Mouse (Mus musculus) small intestine, adult 10 weeks (tissue): Measurements from ENCODE around the gene Slc36a4. TPM values are rescaled to one million over a fixed set of nuclear protein-coding genes. Genes with fewer than 3 reads are reported as not detected.

Experiments used
- polyA plus RNA-seq: library from polyadenylated mRNA; stranded (reverse); fragments of 350-450 nt; fragmentation: Illumina TruSeq; extraction: RNeasy Lipid Tissue Mini Kit (QIAGEN cat#74804); gene quantifications from one replicate; pipeline ENCODE4 v1.2.3, GENCODE M21; 2014; ENCODE audit warnings: low replicate concordance

The Slc36a4 gene
- polyA plus RNA-seq, result 3.9 TPM

DNA sequence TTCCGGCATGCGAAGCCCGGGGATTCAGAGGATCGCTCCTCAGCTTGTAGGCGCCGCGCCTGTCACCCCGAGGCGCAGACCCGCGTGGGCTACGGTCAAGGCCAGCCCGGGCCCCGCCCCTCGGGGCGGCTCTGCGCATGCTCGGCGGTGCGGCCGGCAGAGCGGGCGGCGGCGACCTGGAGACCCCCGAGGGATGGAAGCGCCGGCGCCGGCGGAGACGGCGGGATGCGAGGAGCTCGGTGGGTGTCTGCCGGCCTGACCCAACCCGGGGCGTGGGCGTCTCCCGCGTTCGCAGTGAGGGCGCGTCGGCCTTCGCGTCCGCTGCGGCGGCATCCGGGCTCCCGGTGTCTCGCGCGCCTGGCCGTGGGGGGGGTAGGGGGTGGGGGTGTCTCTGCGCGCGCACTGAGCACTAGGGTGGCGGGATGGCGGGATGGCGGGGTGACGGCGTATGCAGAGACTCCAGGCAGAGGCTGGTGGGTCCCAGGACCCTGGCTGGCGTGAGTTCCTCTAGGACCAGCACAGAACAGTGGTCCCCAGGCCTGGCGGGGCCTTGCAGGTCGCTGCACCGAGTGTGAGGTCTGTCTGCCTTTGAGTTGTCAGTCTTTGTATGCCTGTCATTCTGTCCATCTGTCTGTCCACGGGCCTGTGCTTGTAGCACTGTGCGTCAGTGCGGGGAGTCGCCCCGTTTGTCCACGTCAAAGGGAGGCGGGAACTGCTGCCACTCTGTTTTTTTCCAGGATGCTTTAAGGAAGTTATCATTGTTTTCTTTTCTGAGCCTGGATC lies at the start of gene Slc36a4:
Slc36a4 (plus strand) TSS at position 140 of the 783 bp plus-strand sequence.

Other genes starting within 250 kb of the Slc36a4 start
- gene Smco4, start 216.3 kb upstream of the Slc36a4 start, polyA plus RNA-seq, result 1.6 TPM
- not detected for gene Deup1, start 81.8 kb upstream of the Slc36a4 start, polyA plus RNA-seq
- not detected for gene Mtnr1b, start 164.8 kb downstream of the Slc36a4 start, polyA plus RNA-seq